Mouse (Mus musculus): Measurements from ENCODE around the gene Ids.

DNA sequence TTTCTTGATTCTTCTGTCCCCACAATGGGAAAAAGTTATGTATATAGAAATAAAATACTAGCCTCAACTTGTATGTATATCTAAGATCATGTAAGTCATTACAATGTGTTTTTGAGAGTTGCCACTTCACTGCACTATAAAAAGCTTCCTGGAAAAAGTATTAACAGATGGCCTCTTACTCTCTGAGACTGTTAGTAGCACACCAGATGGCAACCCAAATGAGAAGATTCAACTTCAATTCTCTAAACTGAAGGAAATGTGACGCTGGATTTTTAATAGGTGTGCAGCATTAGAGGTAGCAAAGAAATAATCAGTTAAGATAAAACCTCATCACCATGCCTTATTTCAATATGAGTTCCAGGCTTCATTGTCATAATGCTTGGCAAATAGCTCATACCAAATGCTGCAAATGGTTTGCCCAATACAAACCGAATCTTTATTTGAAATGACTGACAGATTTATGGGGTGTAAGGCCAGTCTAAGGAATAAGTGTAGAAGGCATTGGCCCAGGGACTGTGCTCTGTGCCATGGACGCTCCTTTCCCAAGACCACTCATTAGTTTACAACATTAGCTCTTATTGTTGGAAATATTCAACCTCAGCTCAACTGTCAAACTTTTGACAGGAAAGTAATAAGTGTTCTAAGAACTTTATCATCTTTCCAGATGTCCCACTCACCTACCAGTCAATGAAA is 49.8 kb downstream of the Ids start:
- no peak for TF ChIP-seq POLR2A (IDR thresholded peaks at IDR 0.05; ENCODE audit: borderline replicate concordance, extremely low read depth, low read depth, low read length)
- TF ChIP-seq CTCF (IDR thresholded peaks at IDR 0.05; ENCODE audit: insufficient read depth, low read length) = no peak
